Mouse (Mus musculus) C2C12 (cell line): ENCODE results near the gene St6galnac4. TPM values are rescaled to one million over a fixed set of nuclear protein-coding genes. Genes with fewer than 3 reads are reported as not detected.

Source experiments
- H3K27me3 ChIP-seq: one replicate; pipeline ENCODE4 v1.6.1; 2011; ENCODE audit not compliant: control insufficient read depth, insufficient read depth, insufficient read length
- H3K36me3 ChIP-seq: one replicate; pipeline ENCODE4 v1.6.1; 2011; ENCODE audit not compliant: control insufficient read depth, insufficient read depth
- H3K4me3 ChIP-seq: one replicate; pipeline ENCODE4 v1.5.1; 2011; ENCODE audit warnings: mild to moderate bottlenecking, control low read depth; ENCODE audit not compliant: poor library complexity, insufficient read depth, severe bottlenecking
- H3K79me2 ChIP-seq: one replicate; pipeline ENCODE4 v1.6.1; 2011; ENCODE audit not compliant: control insufficient read depth, insufficient read depth
- H3K79me3 ChIP-seq: one replicate; pipeline ENCODE4 v1.6.1; 2011; ENCODE audit warnings: low read depth, control low read depth
- H3ac ChIP-seq: one replicate; pipeline ENCODE3; 2011; ENCODE audit warnings: low read depth; ENCODE audit not compliant: control insufficient read depth, insufficient read length
- CEBPB ChIP-seq: IDR thresholded peaks from one replicate; pipeline ENCODE4 v1.6.1; 2011; ENCODE audit warnings: low read depth, mild to moderate bottlenecking, control low read depth, moderate library complexity
- CTCF ChIP-seq: IDR thresholded peaks from one replicate; pipeline ENCODE4 v1.5.1; 2011; ENCODE audit not compliant: control insufficient read depth, insufficient read depth, insufficient read length
- FOSL1 ChIP-seq: IDR thresholded peaks from one replicate; pipeline ENCODE4 v1.8.0; 2011; ENCODE audit warnings: mild to moderate bottlenecking, low read length; ENCODE audit not compliant: poor library complexity, insufficient read depth, severe bottlenecking
- MAX ChIP-seq: IDR thresholded peaks from one replicate; pipeline ENCODE4 v1.6.1; 2011; ENCODE audit warnings: mild to moderate bottlenecking, control low read depth
- MYOD1 ChIP-seq: IDR thresholded peaks from one replicate; pipeline ENCODE4 v1.6.1; 2011; ENCODE audit warnings: low read depth; ENCODE audit not compliant: control insufficient read depth, insufficient read length
- MYOG ChIP-seq: IDR thresholded peaks from one replicate; pipeline ENCODE4 v1.6.1; 2011; ENCODE audit not compliant: control insufficient read depth, insufficient read length; ENCODE audit errors: extremely low read depth
- USF1 ChIP-seq: IDR thresholded peaks from one replicate; pipeline ENCODE4 v1.6.1; 2011; ENCODE audit warnings: low read depth, mild to moderate bottlenecking, control low read depth, moderate library complexity
- polyA plus RNA-seq: library from polyadenylated mRNA; unstranded; fragments of >200 nt; fragmentation: generic; extraction: Trizol; gene quantifications from one replicate; pipeline ENCODE4 v1.2.1, GENCODE M21; 2012; ENCODE audit warnings: missing spikeins

St6galnac4 gene
- polyA plus RNA-seq, 1 experiment, result 82.3 TPM

DNA sequence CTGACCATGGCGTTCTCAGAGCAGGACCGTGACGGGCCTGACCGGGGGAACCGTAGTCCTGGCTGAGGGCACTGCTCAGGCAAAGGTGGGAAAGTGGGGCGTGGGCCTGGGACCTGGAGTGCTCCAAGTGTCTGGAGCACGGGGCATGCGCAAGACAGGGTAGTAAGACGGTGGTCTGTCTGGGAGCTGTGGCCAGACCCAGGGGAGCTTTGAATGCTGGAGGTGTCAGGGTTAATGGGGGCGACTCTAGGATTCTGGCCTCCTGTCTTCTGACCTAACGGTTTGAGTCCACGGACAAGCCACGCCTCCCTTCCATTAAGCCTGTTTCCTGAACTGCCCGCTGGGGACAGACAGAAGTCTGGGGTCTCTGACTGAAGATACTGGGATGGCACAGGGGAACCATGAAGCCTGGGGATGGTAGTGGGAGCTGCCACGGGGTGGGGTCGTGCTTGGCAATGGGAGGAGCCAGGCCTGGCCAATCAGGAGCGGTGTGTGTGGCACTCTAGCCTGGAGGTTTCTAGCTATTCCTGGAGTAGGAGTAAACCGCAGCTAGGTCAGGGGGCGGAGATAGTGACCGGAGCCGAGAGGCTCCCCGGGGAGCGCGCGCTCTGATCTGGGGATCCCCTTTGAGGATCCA, 21.4 kb downstream of the St6galnac4 start:
- Histone ChIP-seq H3K4me3 (peak overlapping the region; percentile 94), H3K79me3 (peaks cover 17% of the 10 kb centered on the region), H3K79me2 (peaks cover 53% of the 10 kb centered on the region), H3K27me3 (no peaks in the 10 kb centered on the region), H3ac (peak overlapping the region; percentile 60), H3K36me3 (peaks cover 18% of the 10 kb centered on the region)
- TF ChIP-seq CEBPB, result no peak
- TF ChIP-seq MYOD1, result no peak
- TF ChIP-seq CTCF, result no peak

DNA sequence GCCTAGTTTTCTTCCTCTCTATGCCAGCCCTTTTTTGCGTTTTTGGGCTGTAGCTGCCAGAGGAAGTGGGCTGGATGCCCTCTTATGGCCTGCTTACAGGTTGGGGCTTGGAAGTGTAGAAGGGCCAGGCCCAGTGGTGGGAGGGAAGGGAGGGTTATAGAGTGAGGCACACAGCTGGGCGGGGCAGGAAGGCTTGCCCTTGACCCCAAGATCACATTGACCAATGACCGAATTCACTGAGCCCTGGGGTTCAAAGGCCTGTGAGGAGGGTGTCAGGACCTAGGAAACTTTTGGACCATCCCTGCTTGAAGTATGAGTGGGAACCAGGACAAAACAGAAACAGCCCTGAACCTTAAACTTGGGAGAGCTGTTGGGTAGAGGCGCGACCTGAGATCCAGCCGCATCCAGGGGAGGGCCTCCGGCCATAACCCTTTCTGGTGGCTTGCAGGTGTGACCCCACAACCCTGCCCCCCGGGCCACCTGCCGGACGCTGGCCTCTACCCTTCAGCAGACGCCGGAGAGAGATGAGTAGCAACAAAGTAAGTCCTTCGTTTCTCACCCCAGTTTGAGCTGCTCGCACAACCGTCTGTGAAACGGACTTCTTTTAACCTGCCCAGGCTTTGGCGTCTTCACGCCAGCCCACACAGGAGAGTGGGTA, 22.0 kb downstream of the St6galnac4 start:
- peaks cover 53% of the 10 kb centered on the region for H3K79me2 ChIP-seq
- peaks cover 17% of the 10 kb centered on the region for H3K79me3 ChIP-seq
- no peak for TF ChIP-seq MYOD1
- H3K36me3 ChIP-seq, result peaks cover 25% of the 10 kb centered on the region
- H3K4me3 ChIP-seq, result peak overlapping the region; percentile 94
- H3ac ChIP-seq, result peak overlapping the region; percentile 31
- H3K27me3 ChIP-seq, result no peaks in the 10 kb centered on the region

DNA sequence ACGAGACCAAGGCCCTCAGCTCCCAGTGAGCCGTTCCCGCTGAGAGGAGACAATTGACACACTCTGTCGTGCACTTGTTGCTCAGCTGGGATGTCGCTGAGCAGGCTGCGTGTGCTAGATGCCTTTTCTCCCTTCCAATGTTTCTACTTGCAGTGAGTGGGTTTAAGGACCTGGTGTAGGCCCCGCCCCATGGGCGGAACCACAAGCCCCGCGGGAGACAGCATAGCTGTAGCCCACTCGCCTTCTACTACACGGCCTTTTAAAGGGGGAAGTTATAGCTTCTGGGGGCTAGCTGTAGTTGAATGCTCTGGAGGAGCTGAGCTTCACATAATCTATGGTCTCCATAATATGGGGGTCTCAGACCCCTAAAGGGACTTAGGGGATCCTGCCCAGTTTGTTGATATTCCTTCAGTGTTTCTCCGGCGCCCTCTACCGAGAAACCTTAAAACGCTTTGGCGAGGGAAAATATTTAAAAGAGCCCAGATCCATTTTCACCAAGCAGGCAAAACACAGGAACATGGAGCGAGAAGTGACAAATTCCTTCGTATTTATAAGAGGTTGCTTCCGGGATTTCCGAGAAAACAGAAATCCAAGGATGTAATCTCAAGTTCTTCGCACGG, 23.8 kb downstream of the St6galnac4 start:
- H3ac ChIP-seq, result no peak overlapping the region
- peaks cover 17% of the 10 kb centered on the region for H3K79me3 ChIP-seq
- TF ChIP-seq CTCF, result no peak
- no peak for TF ChIP-seq MYOD1
- no peak for TF ChIP-seq FOSL1
- TF ChIP-seq USF1, result no peak
- no peak for TF ChIP-seq MAX
- no peak for TF ChIP-seq MYOG
- TF ChIP-seq CEBPB, result no peak
- H3K36me3 ChIP-seq, result peaks cover 40% of the 10 kb centered on the region
- peaks cover 53% of the 10 kb centered on the region for H3K79me2 ChIP-seq
- no peaks in the 10 kb centered on the region for H3K27me3 ChIP-seq
- H3K4me3 ChIP-seq, result no peak overlapping the region

DNA sequence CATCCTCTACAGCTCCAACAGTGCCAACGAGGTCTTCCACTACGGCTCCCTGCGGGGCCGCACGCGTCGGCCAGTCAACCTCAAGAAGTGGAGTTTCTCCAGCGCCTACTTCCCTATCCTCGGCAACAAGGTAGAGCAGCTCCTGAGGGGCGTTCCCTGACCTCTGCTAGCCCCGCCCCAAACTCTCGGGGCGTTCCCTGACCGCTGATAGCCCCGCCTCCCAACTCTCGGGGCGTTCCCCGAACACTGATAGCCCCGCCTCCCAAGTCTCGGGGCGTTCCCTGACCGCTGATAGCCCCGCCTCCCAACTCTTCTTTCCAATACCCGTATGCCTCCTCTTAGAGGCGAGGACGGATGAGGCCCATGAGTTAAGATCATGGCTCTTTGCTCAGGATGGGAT, 25.4 kb downstream of the St6galnac4 start:
- H3K27me3 ChIP-seq, result no peaks in the 10 kb centered on the region
- peaks cover 55% of the 10 kb centered on the region for H3K36me3 ChIP-seq
- no peak overlapping the region for H3K4me3 ChIP-seq
- peaks cover 50% of the 10 kb centered on the region for H3K79me2 ChIP-seq
- H3ac ChIP-seq, result no peak overlapping the region
- peaks cover 17% of the 10 kb centered on the region for H3K79me3 ChIP-seq
- TF ChIP-seq MYOG (no peak), USF1 (no peak), CEBPB (no peak), MAX (no peak), FOSL1 (no peak), MYOD1 (no peak), CTCF (no peak)

DNA sequence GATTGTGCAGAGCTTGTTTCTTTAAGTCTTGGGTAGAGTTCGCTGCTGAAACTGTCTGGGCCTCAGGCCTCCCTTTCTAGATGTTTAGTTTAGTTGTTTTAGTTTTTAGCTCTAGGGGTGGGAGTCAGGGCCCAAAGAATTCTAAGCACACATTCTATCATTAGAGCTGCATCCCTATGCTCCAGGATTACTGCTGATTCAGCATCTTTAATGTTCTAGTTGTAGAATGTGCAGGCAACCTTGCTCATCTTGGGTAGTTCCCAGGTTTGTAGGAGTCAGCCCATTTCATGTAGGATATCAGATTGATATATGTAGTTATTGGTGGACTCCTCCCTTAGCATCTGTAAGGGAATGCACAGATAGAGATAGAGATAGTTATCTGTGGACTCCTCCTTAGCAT, 30.2 kb downstream of the St6galnac4 start:
- TF ChIP-seq FOSL1, result no peak
- no peak for TF ChIP-seq CTCF
- no peak for TF ChIP-seq CEBPB
- TF ChIP-seq USF1, result no peak
- TF ChIP-seq MYOG, result no peak
- TF ChIP-seq MYOD1, result no peak
- no peak for TF ChIP-seq MAX
- Histone ChIP-seq H3K79me2 (peaks cover 4% of the 10 kb centered on the region), H3K27me3 (no peaks in the 10 kb centered on the region), H3K36me3 (peaks cover 62% of the 10 kb centered on the region), H3K79me3 (peaks cover 1% of the 10 kb centered on the region), H3K4me3 (no peak overlapping the region), H3ac (no peak overlapping the region)

DNA sequence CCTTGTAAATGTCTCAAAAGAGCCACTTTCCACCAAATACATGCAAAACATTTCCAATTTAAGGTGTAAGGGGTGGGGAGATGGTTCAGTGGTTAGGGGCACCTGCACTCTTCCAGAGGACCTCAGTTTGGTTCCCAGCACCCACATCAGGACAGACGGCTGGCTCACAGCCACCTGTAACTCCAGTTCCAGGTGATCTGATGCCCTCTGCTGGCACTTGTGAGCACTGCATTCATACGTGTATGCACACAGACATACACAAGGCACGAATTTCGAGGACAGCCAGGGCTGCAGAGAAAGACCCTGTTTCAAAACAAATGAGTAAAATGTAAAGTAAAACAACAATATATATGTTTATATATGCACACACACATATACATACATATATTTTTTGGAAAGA, 30.7 kb downstream of the St6galnac4 start:
- Histone ChIP-seq H3K36me3 (peaks cover 57% of the 10 kb centered on the region), H3ac (no peak overlapping the region), H3K27me3 (no peaks in the 10 kb centered on the region), H3K79me2 (no peaks in the 10 kb centered on the region), H3K4me3 (no peak overlapping the region), H3K79me3 (no peaks in the 10 kb centered on the region)
- TF ChIP-seq FOSL1, result no peak
